Mouse (Mus musculus) intestine, embryonic 14.5 days (tissue): Measurements from ENCODE around the gene Pou2f1. TPM values are rescaled to one million over a fixed set of nuclear protein-coding genes. Genes with fewer than 3 reads are reported as not detected.

Experiments used
- ATAC-seq: fragments of 200-750 bp; cut with Nextera tagmentation; replicated peaks from 2 replicates; pipeline ENCODE4 v1.8.0; 2017; ENCODE audit warnings: low read depth, moderate number of reproducible peaks, moderate TSS enrichment, moderate library complexity; ENCODE audit not compliant: low FRiP score, low TSS enrichment
- DNase-seq: peaks from one replicate; pipeline ENCODE4 v3.0.0-alpha.2; 2018; ENCODE audit warnings: low spot score
- H3K27ac ChIP-seq: fragments of 300-500 bp; sonication (generic); 2 replicates; pipeline ENCODE4 v1.5.1; 2014; ENCODE audit warnings: low read depth, mild to moderate bottlenecking, control low read depth
- H3K27me3 ChIP-seq: fragments of 300-500 bp; sonication (generic); replicated peaks from 2 replicates; pipeline ENCODE4 v1.6.1; 2014; ENCODE audit warnings: low read length, control low read depth; ENCODE audit not compliant: control insufficient read depth, insufficient read depth
- H3K36me3 ChIP-seq: fragments of 300-500 bp; sonication (generic); 2 replicates; pipeline ENCODE4 v1.6.1; 2014; ENCODE audit warnings: low read length, control low read depth; ENCODE audit not compliant: control insufficient read depth, insufficient read depth
- H3K4me1 ChIP-seq: fragments of 300-500 bp; sonication (generic); replicated peaks from 2 replicates; pipeline ENCODE4 v1.6.1; 2014; ENCODE audit warnings: low read length, control low read depth, mixed read lengths; ENCODE audit not compliant: control insufficient read depth, insufficient read depth
- H3K4me2 ChIP-seq: fragments of 300-500 bp; sonication (generic); 2 replicates; pipeline ENCODE4 v1.6.1; 2014; ENCODE audit warnings: low read length
- H3K4me3 ChIP-seq: fragments of 300-500 bp; sonication (generic); 2 replicates; pipeline ENCODE4 v1.5.1; 2014; ENCODE audit warnings: low read depth, low read length, control low read depth, mixed read lengths
- H3K9ac ChIP-seq: fragments of 300-500 bp; sonication (generic); 2 replicates; pipeline ENCODE4 v1.6.1; 2014; ENCODE audit warnings: mild to moderate bottlenecking, low read length
- H3K9me3 ChIP-seq: fragments of 300-500 bp; sonication (generic); 2 replicates; pipeline ENCODE4 v1.6.1; 2016; ENCODE audit warnings: low read length, control low read depth; ENCODE audit not compliant: control insufficient read depth
- WGBS: fragments of 180-500 bp; shearing (Covaris S2); extraction: QIAGEN DNeasy Blood & Tissue Kit; methylation state at CpG from one replicate; pipeline ENCODE4 v1.1.7; 2014; 5-methylcytosine and 5-hydroxymethylcytosine counted together
- polyA plus RNA-seq: library from polyadenylated mRNA; unstranded; fragments of >200 nt; fragmentation: Nextera tagmentation; extraction: Ambion mirVana; gene quantifications from 2 replicates; pipeline ENCODE4 v1.2.1, GENCODE M21; 2014

Gene Pou2f1
- polyA plus RNA-seq, 1 experiment from 2014 or later: 20.1 TPM

DNA sequence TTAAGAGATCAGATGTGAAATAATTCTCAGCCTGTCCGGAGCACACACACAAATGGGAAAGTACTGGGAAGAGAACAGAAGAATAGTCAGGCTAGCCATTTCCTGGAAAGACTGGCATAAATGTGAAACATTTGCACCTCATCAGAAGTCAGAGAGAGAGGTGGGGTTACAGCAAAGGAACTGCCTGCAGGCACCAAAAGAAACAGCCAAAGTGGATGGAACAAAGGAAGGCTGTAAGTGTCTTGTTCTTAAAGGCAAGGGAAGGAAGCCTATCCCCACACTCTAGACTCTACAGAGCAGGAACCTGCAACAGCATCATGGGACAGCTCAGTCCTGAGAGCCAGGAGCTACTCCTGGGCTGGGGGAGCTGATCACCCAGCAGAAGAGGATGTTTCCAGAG, 39.0 kb upstream of the Pou2f1 start:
- H3K4me1 ChIP-seq: peaks cover 10% of the 10 kb centered on the region; the same call in 1 of the 2 replicates
- H3K27ac ChIP-seq: no peak overlapping the region
- H3K9me3 ChIP-seq: no peaks in the 10 kb centered on the region
- H3K4me2 ChIP-seq: no peak overlapping the region
- no peaks in the 10 kb centered on the region for H3K36me3 ChIP-seq
- 0 out of 2 replicates have a peak, but pooled peaks cover under 1% of the 10 kb centered on the region for H3K27me3 ChIP-seq
- WGBS: 71% methylated on average over 1 of the region's 1 CpGs
- no peak overlapping the region for H3K9ac ChIP-seq
- no peak overlapping the region for H3K4me3 ChIP-seq
- ATAC-seq: no peak
- DNase-seq: no peak

DNA sequence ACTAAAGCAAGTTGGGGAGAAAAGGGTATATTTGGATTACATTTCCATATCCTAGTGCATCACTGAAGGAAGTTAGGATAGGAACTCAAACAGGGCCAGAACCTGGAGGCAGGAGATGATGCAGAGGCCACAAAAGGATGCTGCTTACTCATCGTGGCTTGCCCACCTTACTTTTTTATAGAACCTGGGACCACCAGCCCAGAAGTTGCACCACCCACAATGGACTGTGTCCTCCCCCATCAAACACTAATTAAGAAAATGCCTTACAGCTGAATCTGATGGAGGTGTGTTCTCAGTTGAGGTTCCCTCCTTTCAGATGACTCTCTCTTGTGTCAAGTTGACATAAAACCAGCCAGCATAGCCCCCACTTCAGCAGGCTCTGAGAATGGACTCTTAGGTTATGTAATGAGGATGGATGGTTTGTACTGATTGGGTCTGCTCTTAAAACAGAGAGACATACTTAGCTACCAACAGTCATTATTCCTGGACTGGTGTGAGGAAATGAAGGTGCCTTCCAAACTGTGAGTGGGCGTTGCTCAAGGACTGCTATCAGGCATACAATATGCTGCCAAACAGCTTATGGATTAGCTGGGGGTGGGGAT, 36.4 kb upstream of the Pou2f1 start:
- Histone ChIP-seq H3K4me2 (no peak overlapping the region), H3K27me3 (no peaks in the 10 kb centered on the region), H3K4me3 (no peak overlapping the region), H3K4me1 (0 out of 2 replicates have a peak, but pooled peaks cover 3% of the 10 kb centered on the region), H3K9ac (no peak overlapping the region), H3K27ac (no peak overlapping the region), H3K36me3 (no peaks in the 10 kb centered on the region), H3K9me3 (no peaks in the 10 kb centered on the region)
- ATAC-seq (no peak), DNase-seq (no peak)
- 81% methylated on average over 2 of the region's 2 CpGs for WGBS

DNA sequence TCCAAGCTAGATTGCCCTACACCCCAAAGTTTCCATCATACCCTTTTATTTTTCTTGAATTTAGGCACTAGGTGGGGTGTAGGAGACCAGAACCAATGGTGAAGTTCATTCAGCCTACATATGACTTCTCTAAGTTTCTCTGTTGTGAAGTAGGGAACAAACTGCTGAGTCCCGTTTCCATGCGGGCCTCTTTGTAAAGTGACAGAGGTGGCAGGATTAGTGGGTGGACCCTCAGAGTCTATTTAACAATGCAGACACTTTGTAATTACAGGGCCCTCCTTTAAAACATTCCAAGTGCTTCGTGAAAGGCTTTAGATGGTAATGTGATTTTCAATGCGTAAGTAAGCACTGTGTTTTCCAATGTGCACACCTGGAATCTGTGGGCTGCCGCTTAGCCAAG, 32.6 kb upstream of the Pou2f1 start:
- no peak overlapping the region for H3K9ac ChIP-seq
- DNase-seq: no peak
- no peaks in the 10 kb centered on the region for H3K36me3 ChIP-seq
- H3K27ac ChIP-seq: no peak overlapping the region
- H3K4me3 ChIP-seq: no peak overlapping the region
- no peaks in the 10 kb centered on the region for H3K27me3 ChIP-seq
- no peak overlapping the region for H3K4me2 ChIP-seq
- H3K9me3 ChIP-seq: no peaks in the 10 kb centered on the region
- no peak for ATAC-seq
- peaks cover 8% of the 10 kb centered on the region; the same call in 1 of the 2 replicates for H3K4me1 ChIP-seq
- 55% methylated on average over 5 of the region's 5 CpGs for WGBS

DNA sequence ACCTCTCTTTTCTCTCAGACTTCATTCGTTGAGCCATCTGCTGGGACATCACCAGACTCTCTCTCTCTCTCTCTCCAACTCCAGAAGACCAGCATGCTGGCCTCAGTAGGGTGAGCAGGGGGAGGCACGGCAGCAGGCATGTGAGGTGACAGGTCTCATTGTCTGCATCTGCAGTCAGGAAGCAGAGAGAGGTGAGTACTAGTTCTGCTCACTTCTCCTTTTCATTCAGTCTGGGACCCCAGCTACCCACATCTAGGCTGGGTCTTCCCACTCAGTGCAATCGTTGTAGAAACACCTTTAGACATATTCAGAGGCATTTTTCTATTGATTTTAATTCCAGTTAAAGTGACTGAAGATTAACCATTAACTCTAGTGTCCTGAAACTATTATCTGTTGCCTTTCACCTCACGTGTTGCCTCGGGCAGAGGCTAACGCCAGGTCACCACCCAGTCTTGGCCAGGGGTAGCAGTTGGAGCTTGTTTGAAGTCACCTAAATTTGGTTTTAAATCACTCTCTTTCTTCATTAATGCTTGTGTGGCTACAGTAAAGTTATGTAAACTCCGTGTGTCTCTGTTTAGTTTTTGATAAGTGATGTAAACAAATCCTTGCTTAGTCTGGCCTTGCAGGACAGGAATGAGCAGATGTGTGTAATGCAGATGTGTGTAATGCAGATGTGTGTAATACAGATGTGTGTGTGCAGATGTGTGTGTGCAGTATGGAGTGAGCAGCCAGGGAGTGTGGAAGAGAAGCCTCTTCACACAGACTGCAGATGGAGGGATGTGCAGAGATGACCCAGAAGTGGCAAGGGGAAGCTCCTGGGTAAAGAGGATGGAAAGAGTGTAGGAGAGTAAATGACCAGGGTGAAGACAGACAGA, 29.4 kb upstream of the Pou2f1 start:
- DNase-seq: no peak
- Histone ChIP-seq H3K9me3 (no peaks in the 10 kb centered on the region), H3K27me3 (no peaks in the 10 kb centered on the region), H3K36me3 (no peaks in the 10 kb centered on the region), H3K4me2 (no peak overlapping the region), H3K4me1 (peaks cover 8% of the 10 kb centered on the region; the same call in 1 of the 2 replicates), H3K4me3 (no peak overlapping the region), H3K27ac (no peak overlapping the region), H3K9ac (no peak overlapping the region)
- ATAC-seq: no peak
- 29% methylated on average over 7 of the region's 7 CpGs for WGBS

- Histone ChIP-seq H3K27ac (no peak overlapping the region), H3K9me3 (no peaks in the 10 kb centered on the region), H3K4me2 (no peak overlapping the region), H3K27me3 (no peaks in the 10 kb centered on the region), H3K9ac (no peak overlapping the region), H3K4me1 (no peaks in the 10 kb centered on the region), H3K36me3 (no peaks in the 10 kb centered on the region), H3K4me3 (no peak overlapping the region)
- no peak for DNase-seq
- WGBS: 33% methylated on average over 4 of the region's 4 CpGs
- no peak for ATAC-seq
Measured at GRCm38 (mm10) chr1:166023981-166024380, 21.5 kb upstream of the Pou2f1 start.

DNA sequence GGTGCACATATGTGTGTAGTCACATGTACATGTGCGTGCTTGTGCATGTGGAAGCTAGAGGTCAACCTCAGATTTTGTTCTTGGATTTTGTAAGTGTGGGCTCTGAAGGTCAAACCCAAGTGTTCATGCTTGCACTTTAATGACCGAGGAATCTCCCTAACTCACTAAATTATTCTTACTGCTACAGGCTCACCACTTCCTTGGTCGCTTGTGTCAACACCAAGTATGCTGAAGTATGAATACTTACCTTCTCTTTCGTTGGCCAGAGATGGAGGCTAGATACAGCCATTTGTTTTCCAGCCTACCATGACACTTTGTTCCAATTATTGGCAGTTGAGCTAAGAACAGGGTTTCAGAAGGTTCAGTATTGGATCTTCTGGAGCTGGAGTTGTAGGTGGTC, 14.7 kb upstream of the Pou2f1 start:
- no peaks in the 10 kb centered on the region for H3K36me3 ChIP-seq
- H3K4me3 ChIP-seq: no peak overlapping the region
- H3K27ac ChIP-seq: no peak overlapping the region
- no peak overlapping the region for H3K9ac ChIP-seq
- ATAC-seq (no peak), DNase-seq (no peak)
- H3K27me3 ChIP-seq: no peaks in the 10 kb centered on the region
- H3K4me1 ChIP-seq: no peaks in the 10 kb centered on the region
- H3K4me2 ChIP-seq: no peak overlapping the region
- 85% methylated on average over 4 of the region's 4 CpGs for WGBS
- no peaks in the 10 kb centered on the region for H3K9me3 ChIP-seq

GRCm38 (mm10) chr1:166016306-166016705, 13.8 kb upstream of the Pou2f1 start:
- Histone ChIP-seq H3K9ac (no peak overlapping the region), H3K4me3 (no peak overlapping the region), H3K4me1 (no peaks in the 10 kb centered on the region), H3K27ac (no peak overlapping the region), H3K27me3 (no peaks in the 10 kb centered on the region), H3K36me3 (no peaks in the 10 kb centered on the region), H3K9me3 (no peaks in the 10 kb centered on the region), H3K4me2 (no peak overlapping the region)
- 53% methylated on average over 4 of the region's 4 CpGs for WGBS
- ATAC-seq (no peak), DNase-seq (no peak)

GRCm38 (mm10) chr1:166014530-166014929, 12.1 kb upstream of the Pou2f1 start:
- Histone ChIP-seq H3K4me1 (no peaks in the 10 kb centered on the region), H3K9ac (no peak overlapping the region), H3K27me3 (no peaks in the 10 kb centered on the region), H3K36me3 (no peaks in the 10 kb centered on the region), H3K27ac (no peak overlapping the region), H3K4me3 (no peak overlapping the region), H3K4me2 (no peak overlapping the region), H3K9me3 (no peaks in the 10 kb centered on the region)
- WGBS: 60% methylated on average over 5 of the region's 5 CpGs
- ATAC-seq (no peak), DNase-seq (no peak)
